Mouse (Mus musculus) splenic B cell, adult 2 months (primary cell): ENCODE measurements at regions not wholly inside any gene's neighbourhood (a gene's known extent, or its start where the extent isn't known, plus 50 kb on each side); places are given as distances from the start of the nearest gene placed in this dataset.

ENCODE experiments used
- DNase-seq: peaks from one replicate; pipeline ENCODE4 v3.0.0-alpha.2; 2011; ENCODE audit warnings: low read depth, low spot score
- H3K27me3 ChIP-seq: 2 replicates; pipeline ENCODE4 v1.6.1; 2012; ENCODE audit warnings: mild to moderate bottlenecking, low read length, moderate library complexity, mixed read lengths; ENCODE audit not compliant: control insufficient read depth, poor library complexity, insufficient read depth, severe bottlenecking
- H3K36me3 ChIP-seq: 2 replicates; pipeline ENCODE4 v1.6.1; 2012; ENCODE audit warnings: mild to moderate bottlenecking, low read length, moderate library complexity, mixed read lengths; ENCODE audit not compliant: control insufficient read depth, poor library complexity, insufficient read depth, severe bottlenecking

DNA sequence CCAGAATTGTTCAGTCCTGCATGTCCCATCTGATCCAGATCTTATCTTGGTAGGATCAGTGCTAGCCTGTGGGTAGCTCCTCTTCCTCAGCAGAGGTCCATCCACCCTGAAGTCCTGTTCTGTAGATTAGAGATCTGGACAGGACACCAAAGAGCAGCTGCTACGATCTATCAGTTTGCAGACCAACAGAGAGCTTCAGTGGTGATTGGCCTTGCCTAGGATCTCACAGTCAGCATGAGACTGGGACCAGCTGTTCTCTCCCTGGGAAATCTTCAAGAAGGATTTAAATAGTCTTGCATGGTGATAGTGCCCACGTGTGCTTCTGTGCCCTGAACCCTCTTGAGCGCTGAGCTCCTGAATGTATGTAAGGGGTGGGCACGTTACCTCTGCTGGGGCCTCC is 178.4 kb upstream of the Sulf2 start:
- DNase-seq = no peak
- H3K36me3 ChIP-seq = no peaks in the 10 kb centered on the region
- H3K27me3 ChIP-seq = no peaks in the 10 kb centered on the region

GRCm38 (mm10) chr2:166332748-166333417 is 177.4 kb upstream of the Sulf2 start:
- DNase-seq = no peak
- Histone ChIP-seq H3K36me3 (no peaks in the 10 kb centered on the region), H3K27me3 (no peaks in the 10 kb centered on the region)

GRCm38 (mm10) chr2:166331192-166331591 is 175.7 kb upstream of the Sulf2 start:
- H3K27me3 ChIP-seq = no peaks in the 10 kb centered on the region
- no peaks in the 10 kb centered on the region for H3K36me3 ChIP-seq
- no peak for DNase-seq

GRCm38 (mm10) chr2:166330364-166330763 is 174.9 kb upstream of the Sulf2 start:
- H3K27me3 ChIP-seq = no peaks in the 10 kb centered on the region
- no peaks in the 10 kb centered on the region for H3K36me3 ChIP-seq
- DNase-seq = peak; percentile 6

GRCm38 (mm10) chr2:166329556-166330340 is 174.3 kb upstream of the Sulf2 start:
- no peaks in the 10 kb centered on the region for H3K36me3 ChIP-seq
- H3K27me3 ChIP-seq = no peaks in the 10 kb centered on the region
- DNase-seq = no peak

DNA sequence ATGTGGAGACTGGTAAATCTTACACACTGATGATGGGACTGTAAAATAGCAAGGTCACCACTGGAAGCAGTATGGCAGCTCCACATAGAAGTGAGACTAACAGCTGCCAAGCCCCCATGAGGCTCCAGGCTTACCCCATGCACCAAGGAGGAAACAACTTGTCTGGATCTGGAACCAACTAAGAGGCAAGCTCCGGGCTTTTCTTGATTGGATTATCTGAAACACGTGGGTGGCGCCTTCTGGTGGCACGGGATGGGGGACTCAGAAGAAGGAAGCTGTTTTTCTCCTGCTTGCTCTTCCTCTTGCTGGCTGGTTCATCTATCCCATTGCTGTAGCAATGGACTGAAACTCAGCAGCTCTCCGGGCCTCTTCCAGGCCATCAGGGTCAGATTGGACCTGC is 171.5 kb upstream of the Sulf2 start:
- no peak for DNase-seq
- no peaks in the 10 kb centered on the region for H3K27me3 ChIP-seq
- no peaks in the 10 kb centered on the region for H3K36me3 ChIP-seq

DNA sequence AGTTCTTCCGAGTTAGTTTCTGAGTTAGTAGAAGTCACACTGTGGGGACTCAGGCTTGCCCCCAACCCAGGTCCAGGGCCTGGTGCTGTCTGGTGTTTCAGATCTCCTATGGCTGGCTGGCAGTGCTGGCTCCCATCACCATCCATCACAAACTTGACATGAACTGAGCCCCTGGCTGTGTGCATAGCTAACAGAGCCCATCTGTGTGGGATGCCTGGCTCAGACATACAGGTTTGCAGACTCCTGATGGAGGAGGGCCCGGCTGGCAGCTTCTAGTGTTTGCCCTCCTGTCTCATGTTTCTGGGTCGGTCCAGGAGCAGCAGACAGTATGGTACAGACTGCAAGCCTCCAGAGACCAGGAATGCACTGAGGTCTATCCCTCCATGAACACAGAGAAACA is 169.5 kb upstream of the Sulf2 start:
- Histone ChIP-seq H3K27me3 (no peaks in the 10 kb centered on the region), H3K36me3 (no peaks in the 10 kb centered on the region)
- no peak for DNase-seq

GRCm38 (mm10) chr2:166324439-166324838 is 169.0 kb upstream of the Sulf2 start:
- Histone ChIP-seq H3K27me3 (no peaks in the 10 kb centered on the region), H3K36me3 (no peaks in the 10 kb centered on the region)
- no peak for DNase-seq

DNA sequence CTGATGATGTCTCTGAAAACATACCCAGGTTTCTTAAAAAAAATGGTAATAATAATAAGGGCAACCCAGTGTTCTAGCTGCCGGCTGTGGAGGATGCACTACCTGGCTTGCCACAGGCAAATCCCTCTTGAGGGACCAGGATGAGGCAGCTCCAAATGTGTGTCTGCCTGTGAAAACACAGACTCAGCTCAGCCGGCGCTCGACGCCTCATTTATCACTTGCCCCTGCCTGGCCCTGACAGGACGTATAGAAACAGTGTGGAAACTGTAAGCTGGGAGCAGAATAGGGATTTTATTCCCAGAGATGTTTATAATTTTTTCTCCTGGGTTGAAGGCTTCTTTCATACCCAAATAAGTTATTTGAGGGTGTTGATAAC is 167.2 kb upstream of the Sulf2 start:
- DNase-seq = no peak

DNA sequence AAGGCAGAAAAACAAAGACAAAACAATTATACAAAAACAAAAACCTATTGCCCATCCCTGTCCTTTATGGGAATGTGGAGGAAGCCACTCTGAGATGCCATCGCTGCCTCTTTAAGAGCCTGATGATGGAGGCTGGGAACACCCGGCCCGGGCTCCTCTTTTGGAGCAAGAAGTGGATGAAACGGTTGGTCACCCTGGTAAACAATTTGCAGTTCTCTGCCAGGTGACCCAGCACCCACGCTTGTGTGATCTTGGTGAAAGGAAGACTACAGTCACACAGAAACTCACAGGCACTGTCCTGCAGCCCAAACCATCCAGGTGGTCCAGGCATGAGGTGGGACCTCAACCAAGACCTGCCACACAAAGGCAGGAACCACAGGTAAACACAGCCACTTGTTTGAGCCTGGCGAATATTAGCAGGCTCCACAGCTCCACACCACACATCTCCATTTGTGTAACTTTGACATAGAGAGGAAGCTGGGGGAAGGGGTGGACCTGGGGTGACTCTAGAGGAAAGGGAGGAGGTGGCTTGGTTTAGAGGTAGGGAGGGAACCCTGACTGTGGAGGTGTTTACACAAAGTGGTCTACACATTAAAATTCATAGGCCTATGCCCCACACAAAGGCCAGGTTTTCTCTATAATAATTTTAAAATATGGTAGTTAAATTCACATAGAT is 166.7 kb upstream of the Sulf2 start:
- no peaks in the 10 kb centered on the region for H3K27me3 ChIP-seq
- no peak for DNase-seq
- H3K36me3 ChIP-seq = no peaks in the 10 kb centered on the region

More for the DNA sequence above, 167.2 kb upstream of the Sulf2 start:
- H3K36me3 ChIP-seq = no peaks in the 10 kb centered on the region
- H3K27me3 ChIP-seq = no peaks in the 10 kb centered on the region

- no peak for DNase-seq
- Histone ChIP-seq H3K27me3 (no peaks in the 10 kb centered on the region), H3K36me3 (no peaks in the 10 kb centered on the region)
These were observed 161.0 kb upstream of the Sulf2 start for GRCm38 (mm10) chr2:166316409-166316916.

DNA sequence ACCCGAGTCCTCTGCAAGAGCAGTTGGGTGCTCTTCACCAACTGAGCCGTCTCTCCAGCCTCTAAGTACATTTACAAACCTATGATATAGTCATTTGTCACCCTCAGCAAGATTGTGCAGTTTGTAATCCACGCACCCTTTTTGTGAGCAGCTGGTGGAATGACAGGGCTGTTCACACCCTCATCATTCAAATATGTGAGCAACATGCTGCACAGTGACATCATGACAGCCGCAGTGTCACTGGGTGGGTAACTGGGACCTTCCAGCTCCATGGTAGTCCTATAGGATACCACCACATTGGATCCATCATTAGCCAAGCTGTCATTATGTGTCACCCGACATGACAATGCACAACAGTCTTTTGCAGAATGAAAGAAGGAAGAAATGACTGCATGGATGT is 155.0 kb upstream of the Sulf2 start:
- Histone ChIP-seq H3K27me3 (no peaks in the 10 kb centered on the region), H3K36me3 (no peaks in the 10 kb centered on the region)
- no peak for DNase-seq

GRCm38 (mm10) chr2:166309882-166310281 is 154.4 kb upstream of the Sulf2 start:
- DNase-seq = no peak
- Histone ChIP-seq H3K36me3 (no peaks in the 10 kb centered on the region), H3K27me3 (no peaks in the 10 kb centered on the region)

DNA sequence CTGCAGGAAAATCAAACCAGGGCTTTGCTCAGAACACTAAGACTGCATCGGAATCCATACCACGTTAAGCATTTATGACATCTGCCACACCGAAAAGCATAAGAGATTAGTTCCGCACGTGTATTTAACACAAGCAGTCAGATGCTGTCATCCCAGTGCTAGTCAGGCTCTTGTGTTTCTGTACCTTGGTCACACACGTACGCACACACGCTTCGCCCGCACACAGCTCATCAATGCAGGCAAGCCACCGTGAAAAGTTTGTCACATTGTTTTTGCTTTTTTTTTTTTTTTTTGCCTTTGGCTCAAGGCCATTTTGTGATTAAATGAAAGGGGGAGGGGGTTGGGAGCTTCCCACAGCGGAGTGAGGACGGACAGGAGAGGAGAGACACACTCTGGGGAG is 152.1 kb upstream of the Sulf2 start:
- DNase-seq = no peak
- no peaks in the 10 kb centered on the region for H3K36me3 ChIP-seq

More for the DNA sequence above, 152.1 kb upstream of the Sulf2 start:
- no peaks in the 10 kb centered on the region for H3K27me3 ChIP-seq
